Mouse (Mus musculus) embryonic facial prominence, embryonic 15.5 days (tissue): Measurements from ENCODE around the gene Hbb-bh1. TPM values are rescaled to one million over a fixed set of nuclear protein-coding genes. Genes with fewer than 3 reads are reported as not detected.

Experiments used
- ATAC-seq: fragments of 200-750 bp; cut with Nextera tagmentation; 2 replicates; pipeline ENCODE4 v1.8.0; 2017; ENCODE audit warnings: low read depth, moderate TSS enrichment; ENCODE audit not compliant: insufficient number of reproducible peaks, low FRiP score, low TSS enrichment
- H3K27ac ChIP-seq: fragments of 300-500 bp; sonication (generic); replicated peaks from 2 replicates; pipeline ENCODE4 v1.5.1; 2015; ENCODE audit warnings: mild to moderate bottlenecking, inconsistent platforms
- H3K27me3 ChIP-seq: fragments of 300-500 bp; sonication (generic); 2 replicates; pipeline ENCODE4 v1.6.1; 2015; ENCODE audit warnings: inconsistent platforms
- H3K36me3 ChIP-seq: fragments of 300-500 bp; sonication (generic); 2 replicates; pipeline ENCODE4 v1.6.1; 2015; ENCODE audit warnings: mild to moderate bottlenecking, inconsistent platforms
- H3K4me1 ChIP-seq: fragments of 300-500 bp; sonication (generic); 2 replicates; pipeline ENCODE4 v1.6.1; 2015; ENCODE audit warnings: inconsistent platforms
- H3K4me2 ChIP-seq: fragments of 300-500 bp; sonication (generic); replicated peaks from 2 replicates; pipeline ENCODE4 v1.6.1; 2015; ENCODE audit warnings: mild to moderate bottlenecking, inconsistent platforms
- H3K4me3 ChIP-seq: fragments of 300-500 bp; sonication (generic); replicated peaks from 2 replicates; pipeline ENCODE4 v1.5.1; 2015; ENCODE audit warnings: mild to moderate bottlenecking, inconsistent platforms
- H3K9ac ChIP-seq: fragments of 300-500 bp; sonication (generic); 2 replicates; pipeline ENCODE4 v1.6.1; 2015; ENCODE audit warnings: inconsistent platforms
- H3K9me3 ChIP-seq: fragments of 300-500 bp; sonication (generic); replicated peaks from 2 replicates; pipeline ENCODE4 v1.6.1; 2016; ENCODE audit warnings: inconsistent platforms
- WGBS: fragments of 180-500 bp; shearing (Covaris S2); methylation state at CpG from one replicate; pipeline ENCODE4 v1.1.7; 2015; 5-methylcytosine and 5-hydroxymethylcytosine counted together
- polyA plus RNA-seq: library from polyadenylated mRNA; unstranded; fragments of >200 nt; fragmentation: Nextera tagmentation; extraction: Ambion mirVana; gene quantifications from 2 replicates; pipeline ENCODE4 v1.2.1, GENCODE M21; 2015

Hbb-bh1 gene
- 3.0 and 4.7 TPM in 2 replicates for polyA plus RNA-seq

DNA sequence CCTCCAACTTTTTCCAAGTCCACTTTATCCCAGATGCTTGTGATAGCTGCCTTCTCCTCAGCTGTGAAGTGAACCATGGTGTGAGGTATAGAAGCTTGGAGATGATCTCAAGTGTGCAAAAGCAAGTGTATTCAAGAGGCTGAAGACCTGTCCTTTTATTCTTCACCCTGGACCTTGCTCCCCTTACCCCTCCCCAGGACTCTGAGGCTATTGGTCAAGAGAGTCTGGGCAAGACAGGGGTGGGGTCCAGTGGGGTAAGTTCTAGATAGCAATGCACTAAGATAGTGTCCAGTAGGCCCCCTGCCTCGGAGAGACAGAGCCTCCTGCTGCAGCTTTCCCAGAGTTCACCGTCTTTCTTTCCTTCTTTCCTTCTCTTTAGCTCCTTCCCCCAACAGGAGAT lies at the start of gene Hbb-bh1:
Gene Hbb-bh1, minus strand, starts transcription at position 131 of the 400 bp plus-strand sequence.
- H3K27me3 ChIP-seq = no peaks in the 10 kb centered on the region
- H3K27ac ChIP-seq = no peak within 1 kb of the TSS
- H3K4me2 ChIP-seq = no peak within 1 kb of the TSS
- H3K9ac ChIP-seq = no peak within 1 kb of the TSS
- 75% methylated on average over 2 of the region's 2 CpGs for WGBS
- no peaks in the 10 kb centered on the region for H3K9me3 ChIP-seq
- no peaks in the 10 kb centered on the region for H3K36me3 ChIP-seq
- ATAC-seq = no peak
- no peak within 1 kb of the TSS for H3K4me3 ChIP-seq
- H3K4me1 ChIP-seq = no peaks in the 10 kb centered on the region

DNA sequence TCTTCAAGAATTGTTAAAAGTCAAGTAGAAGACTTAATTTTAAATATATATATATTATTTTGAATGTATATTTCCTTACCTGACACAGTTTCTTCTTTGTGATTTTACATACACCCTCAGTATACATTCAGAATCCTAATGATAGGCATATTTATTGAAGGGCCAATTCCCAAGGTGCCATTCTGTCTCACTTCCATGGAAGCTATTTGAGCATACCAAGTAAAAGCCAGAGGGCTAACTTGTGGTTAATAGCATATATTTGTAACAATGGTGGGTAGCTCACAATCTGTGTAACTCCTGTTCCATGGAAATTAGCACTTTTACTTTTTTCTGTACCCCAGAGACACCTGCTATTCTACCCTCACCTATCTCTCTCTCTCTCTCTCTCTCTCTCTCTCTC lies 43.2 kb upstream of the Hbb-bh1 start, which contains the start of gene Olfr66:
Gene Olfr66, minus strand, starts transcription at position 101 of the 400 bp plus-strand sequence.
- Histone ChIP-seq H3K9ac (no peak within 1 kb of the TSS), H3K9me3 (no peaks in the 10 kb centered on the region), H3K27me3 (no peaks in the 10 kb centered on the region), H3K4me2 (no peak within 1 kb of the TSS), H3K4me3 (no peak within 1 kb of the TSS), H3K27ac (no peak within 1 kb of the TSS), H3K4me1 (no peaks in the 10 kb centered on the region), H3K36me3 (no peaks in the 10 kb centered on the region)
- no peak for ATAC-seq

DNA sequence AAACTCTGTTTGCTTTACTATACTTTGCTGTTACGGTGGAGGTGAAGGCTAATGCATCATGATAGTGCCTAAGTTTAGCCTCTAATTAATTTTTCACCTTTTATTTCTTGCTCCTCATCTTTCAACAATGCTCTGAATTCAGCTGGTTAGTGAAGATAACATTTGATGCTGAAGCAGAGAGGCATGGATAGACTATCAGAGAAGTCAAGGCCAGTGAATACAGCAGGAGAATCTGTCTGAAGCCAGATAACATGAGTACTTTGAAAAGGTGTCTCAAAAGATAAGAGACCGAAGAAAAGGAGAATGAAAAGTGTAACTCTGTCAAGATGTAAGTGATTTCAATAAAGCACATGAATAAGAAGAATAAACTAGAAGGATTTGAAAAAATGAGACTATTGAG lies 34.1 kb upstream of the Hbb-bh1 start:
- Histone ChIP-seq H3K36me3 (no peaks in the 10 kb centered on the region), H3K4me1 (no peaks in the 10 kb centered on the region), H3K4me2 (no peak overlapping the region), H3K27ac (no peak overlapping the region), H3K9me3 (no peaks in the 10 kb centered on the region), H3K27me3 (no peaks in the 10 kb centered on the region), H3K9ac (no peak overlapping the region), H3K4me3 (no peak overlapping the region)
- ATAC-seq = no peak
- 90% methylated on average over 2 of the region's 2 CpGs for WGBS

DNA sequence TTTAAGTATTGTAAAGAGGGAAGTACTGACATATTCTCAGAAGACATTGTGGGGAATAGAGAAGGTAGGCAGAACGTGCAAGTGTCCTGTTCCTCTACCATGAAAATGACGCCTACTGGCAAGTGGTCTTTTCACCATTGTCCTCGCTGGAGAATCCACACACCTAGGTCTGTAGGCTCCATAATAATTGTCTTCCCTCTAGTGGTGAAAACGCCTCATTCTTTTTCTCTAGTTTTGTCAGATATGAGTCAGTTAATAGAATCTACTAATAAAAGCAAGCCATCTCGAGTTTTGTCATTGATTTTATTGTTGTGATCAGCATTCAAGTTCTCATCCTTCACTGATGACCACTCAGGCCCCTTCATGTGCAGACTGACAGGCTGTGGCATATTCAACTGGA lies 31.5 kb upstream of the Hbb-bh1 start:
- Histone ChIP-seq H3K4me1 (no peaks in the 10 kb centered on the region), H3K4me3 (no peak overlapping the region), H3K4me2 (no peak overlapping the region), H3K9me3 (no peaks in the 10 kb centered on the region), H3K27me3 (no peaks in the 10 kb centered on the region), H3K27ac (no peak overlapping the region), H3K9ac (no peak overlapping the region), H3K36me3 (no peaks in the 10 kb centered on the region)
- no peak for ATAC-seq
- 41% methylated on average over 5 of the region's 5 CpGs for WGBS

DNA sequence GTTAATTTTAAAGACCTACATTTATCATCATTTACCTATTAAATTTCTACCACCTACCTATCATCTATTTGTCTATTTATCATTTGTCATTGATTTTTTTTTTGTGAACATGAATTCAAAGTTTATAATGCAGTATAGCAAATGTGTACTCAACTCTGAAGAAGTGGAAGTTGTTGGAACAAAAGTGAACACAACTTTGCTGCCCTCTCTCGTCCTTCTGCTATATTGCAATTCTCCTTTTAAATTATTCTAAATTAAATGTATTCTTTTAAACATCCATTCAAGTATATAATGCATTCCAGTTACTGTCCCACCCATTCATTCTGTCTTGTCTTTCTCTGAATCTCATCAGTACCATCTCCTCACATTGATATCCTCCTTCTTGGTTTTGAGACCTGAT lies 30.1 kb upstream of the Hbb-bh1 start:
- Histone ChIP-seq H3K4me3 (no peak overlapping the region), H3K27ac (no peak overlapping the region), H3K9ac (no peak overlapping the region), H3K27me3 (no peaks in the 10 kb centered on the region), H3K36me3 (no peaks in the 10 kb centered on the region), H3K4me2 (no peak overlapping the region), H3K9me3 (no peaks in the 10 kb centered on the region), H3K4me1 (no peaks in the 10 kb centered on the region)
- no peak for ATAC-seq
- 4% methylated on average over 1 of the region's 1 CpGs for WGBS

DNA sequence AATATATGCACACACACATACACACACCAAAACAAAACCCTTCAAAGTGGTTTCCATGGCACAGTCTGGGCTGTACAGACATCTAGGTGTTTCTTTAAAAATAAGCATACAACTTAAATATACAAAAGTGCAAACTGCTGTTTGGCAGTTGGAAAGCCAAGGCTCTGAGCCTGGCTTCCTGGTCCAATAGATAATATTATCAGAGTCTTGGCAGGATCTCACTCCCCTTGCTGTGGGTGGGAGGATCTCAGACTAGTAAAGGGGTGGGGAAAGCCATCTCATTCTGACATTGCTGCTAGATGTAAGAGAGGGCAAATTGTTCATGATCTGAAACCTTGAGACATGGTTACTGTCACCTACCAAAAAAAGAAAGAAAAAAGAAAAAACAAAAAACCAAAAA lies 27.7 kb upstream of the Hbb-bh1 start:
- ATAC-seq = no peak
- no peak overlapping the region for H3K4me2 ChIP-seq
- H3K4me1 ChIP-seq = no peaks in the 10 kb centered on the region
- H3K36me3 ChIP-seq = no peaks in the 10 kb centered on the region
- H3K9me3 ChIP-seq = no peaks in the 10 kb centered on the region
- H3K27ac ChIP-seq = no peak overlapping the region
- H3K27me3 ChIP-seq = no peaks in the 10 kb centered on the region
- no peak overlapping the region for H3K9ac ChIP-seq
- H3K4me3 ChIP-seq = no peak overlapping the region

DNA sequence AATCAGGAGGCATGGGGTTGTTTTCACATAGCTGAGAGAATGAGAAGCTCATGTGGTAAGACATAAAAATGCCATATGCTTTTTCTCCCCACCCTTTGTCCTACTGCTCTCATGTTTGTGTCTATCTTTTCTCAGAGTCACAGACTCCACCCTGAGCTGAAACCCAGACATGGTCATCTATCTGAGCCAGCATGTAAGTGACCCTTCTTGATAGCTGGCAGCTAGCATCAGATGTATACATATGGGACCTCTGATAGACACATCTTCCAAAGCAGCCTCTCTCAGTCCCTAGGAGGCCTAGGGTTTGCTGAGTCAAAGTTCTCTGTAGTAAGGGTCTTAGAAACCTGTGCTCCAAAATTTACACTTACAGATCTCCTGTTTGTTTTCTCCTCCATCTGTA lies 22.8 kb upstream of the Hbb-bh1 start:
- no peak overlapping the region for H3K9ac ChIP-seq
- no peaks in the 10 kb centered on the region for H3K9me3 ChIP-seq
- H3K36me3 ChIP-seq = no peaks in the 10 kb centered on the region
- no peak overlapping the region for H3K4me2 ChIP-seq
- no peaks in the 10 kb centered on the region for H3K4me1 ChIP-seq
- no peak overlapping the region for H3K27ac ChIP-seq
- no peaks in the 10 kb centered on the region for H3K27me3 ChIP-seq
- no peak overlapping the region for H3K4me3 ChIP-seq
- no peak for ATAC-seq

DNA sequence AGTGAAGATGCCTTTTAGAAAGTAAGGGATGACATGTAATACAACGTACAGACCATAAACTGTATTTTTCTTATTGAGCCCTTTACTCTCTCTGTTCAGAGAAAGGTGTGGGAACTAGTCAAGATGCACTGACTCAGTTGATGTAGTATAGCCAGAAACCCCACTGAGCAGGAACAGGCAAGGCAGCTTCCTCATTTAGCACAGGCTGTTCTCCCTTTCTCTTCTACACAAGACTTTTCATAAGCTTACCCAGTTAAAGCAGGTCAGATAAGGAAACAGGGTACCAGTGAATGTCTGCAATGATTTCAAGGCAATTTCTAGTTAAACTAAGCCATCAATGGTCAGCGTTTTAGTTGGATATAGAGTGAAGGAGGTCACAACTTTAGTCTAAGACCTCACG lies 18.6 kb upstream of the Hbb-bh1 start:
- no peak overlapping the region for H3K4me2 ChIP-seq
- H3K27ac ChIP-seq = no peak overlapping the region
- no peaks in the 10 kb centered on the region for H3K36me3 ChIP-seq
- H3K4me1 ChIP-seq = no peaks in the 10 kb centered on the region
- no peak overlapping the region for H3K9ac ChIP-seq
- no peak for ATAC-seq
- H3K27me3 ChIP-seq = no peaks in the 10 kb centered on the region
- H3K4me3 ChIP-seq = no peak overlapping the region
- 84% methylated on average over 3 of the region's 3 CpGs for WGBS
- no peaks in the 10 kb centered on the region for H3K9me3 ChIP-seq

DNA sequence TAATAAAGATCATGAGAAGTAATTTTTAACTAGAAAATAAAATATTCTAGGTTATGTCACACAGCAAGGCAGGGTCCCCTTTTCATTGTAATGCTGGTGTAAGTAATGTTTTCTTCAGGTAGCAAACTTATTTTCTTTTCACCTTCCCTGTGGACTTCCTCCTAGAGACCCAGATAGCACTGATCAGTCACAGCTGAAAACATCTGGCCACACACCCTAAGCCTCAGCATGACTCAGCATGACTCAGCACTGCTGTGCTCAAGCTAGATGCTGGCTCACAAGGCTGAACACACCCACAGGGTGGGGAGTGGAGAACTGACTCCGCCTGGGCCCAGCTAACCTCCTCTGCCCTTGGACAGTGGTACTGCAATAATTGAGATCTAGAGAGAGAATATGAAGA lies 17.9 kb upstream of the Hbb-bh1 start:
- WGBS = 49% methylated on average over 1 of the region's 1 CpGs
- no peak overlapping the region for H3K9ac ChIP-seq
- no peak for ATAC-seq

DNA sequence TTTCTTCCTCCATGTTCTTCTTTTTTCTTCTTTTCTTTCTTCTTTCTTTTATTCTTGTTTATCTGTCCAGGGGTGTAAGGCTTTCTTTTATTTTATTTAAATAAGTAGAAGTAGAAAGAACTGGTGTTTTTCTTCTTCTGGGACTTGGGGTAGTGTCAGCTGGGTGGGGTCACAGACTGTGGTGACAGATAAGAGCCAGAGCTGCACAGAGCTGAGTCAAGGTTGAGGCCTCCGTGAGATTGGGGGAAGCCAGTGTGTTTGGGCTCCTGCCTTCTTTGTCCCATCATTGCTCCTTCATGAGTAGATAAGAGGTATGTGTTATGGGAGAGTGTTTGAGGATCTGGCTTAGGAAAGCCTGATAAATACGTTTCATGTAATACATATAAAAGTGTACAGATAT lies 16.1 kb upstream of the Hbb-bh1 start:
- Histone ChIP-seq H3K9me3 (no peaks in the 10 kb centered on the region), H3K36me3 (no peaks in the 10 kb centered on the region), H3K4me1 (no peaks in the 10 kb centered on the region), H3K27me3 (no peaks in the 10 kb centered on the region), H3K4me3 (no peak overlapping the region), H3K9ac (no peak overlapping the region), H3K27ac (no peak overlapping the region), H3K4me2 (no peak overlapping the region)
- no peak for ATAC-seq
- WGBS = 54% methylated on average over 2 of the region's 2 CpGs

More for the DNA sequence above, 17.9 kb upstream of the Hbb-bh1 start:
- Histone ChIP-seq H3K9me3 (no peaks in the 10 kb centered on the region), H3K4me2 (no peak overlapping the region), H3K36me3 (no peaks in the 10 kb centered on the region), H3K27ac (no peak overlapping the region), H3K4me3 (no peak overlapping the region), H3K4me1 (no peaks in the 10 kb centered on the region), H3K27me3 (no peaks in the 10 kb centered on the region)

DNA sequence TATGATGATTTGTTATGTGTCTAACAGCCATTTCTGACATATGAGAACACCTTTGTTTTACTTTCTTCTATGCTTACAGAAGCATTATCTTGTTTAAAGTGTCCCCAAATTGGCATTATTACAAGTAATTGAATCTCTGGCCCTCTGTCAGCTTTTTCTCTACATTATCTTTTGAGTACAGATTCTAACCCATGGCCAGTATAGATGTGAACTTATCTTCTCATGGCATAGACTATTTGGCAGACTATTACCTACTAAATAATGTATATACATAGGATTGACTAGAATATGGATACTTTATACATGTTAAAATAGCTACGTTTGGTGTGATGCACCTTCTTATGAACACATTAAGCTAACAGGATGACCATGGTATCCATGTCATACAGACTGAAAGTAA lies 11.7 kb upstream of the Hbb-bh1 start:
- H3K9ac ChIP-seq = no peak overlapping the region
- no peak overlapping the region for H3K27ac ChIP-seq
- no peak overlapping the region for H3K4me2 ChIP-seq
- no peaks in the 10 kb centered on the region for H3K27me3 ChIP-seq
- H3K9me3 ChIP-seq = no peaks in the 10 kb centered on the region
- H3K4me3 ChIP-seq = no peak overlapping the region
- no peaks in the 10 kb centered on the region for H3K4me1 ChIP-seq
- no peaks in the 10 kb centered on the region for H3K36me3 ChIP-seq
- no peak for ATAC-seq
- 58% methylated on average over 1 of the region's 1 CpGs for WGBS

DNA sequence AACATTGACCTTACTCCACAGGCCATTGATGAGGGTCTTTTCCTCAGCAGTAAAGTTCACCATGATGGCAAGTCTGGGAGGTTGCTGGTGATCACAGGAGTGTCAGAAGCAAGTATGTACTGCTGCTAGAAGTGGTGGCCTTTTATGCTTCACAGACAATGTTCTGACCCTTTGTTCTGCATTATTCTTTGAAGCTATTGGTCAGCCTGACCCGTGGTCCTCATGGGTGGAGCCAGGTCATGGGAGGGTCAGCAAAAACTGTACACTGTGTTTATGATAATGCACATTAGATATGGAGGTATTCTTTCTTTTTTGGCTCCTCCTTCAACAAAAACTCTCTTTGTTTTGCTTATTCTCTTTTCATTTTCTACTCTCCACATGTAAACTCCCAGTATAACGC lies 10.1 kb upstream of the Hbb-bh1 start, which contains the start of gene Hbb-y:
Gene Hbb-y, minus strand, starts transcription at position 127 of the 400 bp plus-strand sequence.
- no peaks in the 10 kb centered on the region for H3K27me3 ChIP-seq
- H3K4me1 ChIP-seq = no peaks in the 10 kb centered on the region
- no peak within 1 kb of the TSS for H3K27ac ChIP-seq
- ATAC-seq = no peak
- H3K36me3 ChIP-seq = no peaks in the 10 kb centered on the region
- H3K9ac ChIP-seq = no peak within 1 kb of the TSS
- no peaks in the 10 kb centered on the region for H3K9me3 ChIP-seq
- H3K4me2 ChIP-seq = no peak within 1 kb of the TSS
- 59% methylated on average over 2 of the region's 2 CpGs for WGBS
- no peak within 1 kb of the TSS for H3K4me3 ChIP-seq
